Mouse (Mus musculus) frontal cortex, adult (tissue): ENCODE data around the gene Plekhm2.

Experiments used
- ATAC-seq: cut with Nextera tagmentation; 2 replicates; pipeline ENCODE4 v1.9.2; 2017; ENCODE audit warnings: mild to moderate bottlenecking, moderate library complexity, mixed read lengths; ENCODE audit not compliant: low TSS enrichment

Gene Plekhm2

GRCm38 (mm10) chr4:141664799-141665198 is at the start of gene Plekhm2:
TSS of gene Plekhm2 (minus strand) at chr4:141664899.
- ATAC-seq, result no peak

GRCm38 (mm10) chr4:141713598-141714142 is 49.0 kb upstream of the Plekhm2 start:
- ATAC-seq, result no peak

GRCm38 (mm10) chr4:141711250-141711649 is 46.6 kb upstream of the Plekhm2 start:
- peak; percentile 76; the same call in 1 of the 2 replicates for ATAC-seq

GRCm38 (mm10) chr4:141708971-141709370 is 44.3 kb upstream of the Plekhm2 start:
- ATAC-seq, result no peak

- ATAC-seq, result no peak
Measured at GRCm38 (mm10) chr4:141708005-141708404, 43.3 kb upstream of the Plekhm2 start.

- peak; percentile 85; the same call in 1 of the 2 replicates for ATAC-seq
Measured at GRCm38 (mm10) chr4:141705331-141705730, 40.6 kb upstream of the Plekhm2 start.

- no peak for ATAC-seq
Measured at GRCm38 (mm10) chr4:141704625-141705024, 39.9 kb upstream of the Plekhm2 start.

GRCm38 (mm10) chr4:141694719-141695118 is 30.0 kb upstream of the Plekhm2 start:
- no peak for ATAC-seq

GRCm38 (mm10) chr4:141688505-141688904 is 23.8 kb upstream of the Plekhm2 start:
- ATAC-seq, result no peak

GRCm38 (mm10) chr4:141686525-141686924 is 21.8 kb upstream of the Plekhm2 start:
- peak; percentile 84 for ATAC-seq

- ATAC-seq, result no peak
Measured at GRCm38 (mm10) chr4:141686093-141686492, 21.4 kb upstream of the Plekhm2 start.

GRCm38 (mm10) chr4:141685499-141685898 is 20.8 kb upstream of the Plekhm2 start, which contains the start of gene Rsc1a1:
TSS of gene Rsc1a1 (minus strand) at chr4:141685599.
- no peak for ATAC-seq

GRCm38 (mm10) chr4:141682706-141683230 is 18.1 kb upstream of the Plekhm2 start:
- ATAC-seq, result no peak

- no peak for ATAC-seq
Measured at GRCm38 (mm10) chr4:141681767-141682166, 17.1 kb upstream of the Plekhm2 start.

GRCm38 (mm10) chr4:141680892-141681291 is 16.2 kb upstream of the Plekhm2 start:
- ATAC-seq, result no peak

- no peak for ATAC-seq
Measured at GRCm38 (mm10) chr4:141679016-141679415, 14.3 kb upstream of the Plekhm2 start.

GRCm38 (mm10) chr4:141676462-141676979 is 11.8 kb upstream of the Plekhm2 start:
- no peak for ATAC-seq

- ATAC-seq, result no peak
Measured at GRCm38 (mm10) chr4:141672325-141672724, 7.6 kb upstream of the Plekhm2 start.

GRCm38 (mm10) chr4:141671389-141671788 is 6.7 kb upstream of the Plekhm2 start:
- ATAC-seq, result no peak; the same call in 1 of the 2 replicates

GRCm38 (mm10) chr4:141669898-141670712 is 5.4 kb upstream of the Plekhm2 start:
- ATAC-seq, result no peak

- peak; percentile 94 for ATAC-seq
Measured at GRCm38 (mm10) chr4:141664011-141664745, 521 bp downstream of the Plekhm2 start.
